Mouse (Mus musculus) C2C12 (cell line): ENCODE results near the gene Cdk5rap2. TPM values are rescaled to one million over a fixed set of nuclear protein-coding genes. Genes with fewer than 3 reads are reported as not detected.

Experiments used
- H3K27me3 ChIP-seq: one replicate; pipeline ENCODE4 v1.6.1; 2011; ENCODE audit not compliant: control insufficient read depth, insufficient read depth, insufficient read length
- H3K36me3 ChIP-seq: one replicate; pipeline ENCODE4 v1.6.1; 2011; ENCODE audit not compliant: control insufficient read depth, insufficient read depth
- H3K4me3 ChIP-seq: one replicate; pipeline ENCODE4 v1.5.1; 2011; ENCODE audit warnings: mild to moderate bottlenecking, control low read depth; ENCODE audit not compliant: poor library complexity, insufficient read depth, severe bottlenecking
- H3K79me2 ChIP-seq: one replicate; pipeline ENCODE4 v1.6.1; 2011; ENCODE audit not compliant: control insufficient read depth, insufficient read depth
- H3K79me3 ChIP-seq: one replicate; pipeline ENCODE4 v1.6.1; 2011; ENCODE audit warnings: low read depth, control low read depth
- H3ac ChIP-seq: one replicate; pipeline ENCODE3; 2011; ENCODE audit warnings: low read depth; ENCODE audit not compliant: control insufficient read depth, insufficient read length
- CEBPB ChIP-seq: IDR thresholded peaks from one replicate; pipeline ENCODE4 v1.6.1; 2011; ENCODE audit warnings: low read depth, mild to moderate bottlenecking, control low read depth, moderate library complexity
- CTCF ChIP-seq: IDR thresholded peaks from one replicate; pipeline ENCODE4 v1.5.1; 2011; ENCODE audit not compliant: control insufficient read depth, insufficient read depth, insufficient read length
- FOSL1 ChIP-seq: IDR thresholded peaks from one replicate; pipeline ENCODE4 v1.8.0; 2011; ENCODE audit warnings: mild to moderate bottlenecking, low read length; ENCODE audit not compliant: poor library complexity, insufficient read depth, severe bottlenecking
- MAX ChIP-seq: IDR thresholded peaks from one replicate; pipeline ENCODE4 v1.6.1; 2011; ENCODE audit warnings: mild to moderate bottlenecking, control low read depth
- MYOD1 ChIP-seq: IDR thresholded peaks from one replicate; pipeline ENCODE4 v1.6.1; 2011; ENCODE audit warnings: low read depth; ENCODE audit not compliant: control insufficient read depth, insufficient read length
- MYOG ChIP-seq: IDR thresholded peaks from one replicate; pipeline ENCODE4 v1.6.1; 2011; ENCODE audit not compliant: control insufficient read depth, insufficient read length; ENCODE audit errors: extremely low read depth
- USF1 ChIP-seq: IDR thresholded peaks from one replicate; pipeline ENCODE4 v1.6.1; 2011; ENCODE audit warnings: low read depth, mild to moderate bottlenecking, control low read depth, moderate library complexity
- polyA plus RNA-seq: library from polyadenylated mRNA; unstranded; fragments of >200 nt; fragmentation: generic; extraction: Trizol; gene quantifications from one replicate; pipeline ENCODE4 v1.2.1, GENCODE M21; 2012; ENCODE audit warnings: missing spikeins

The Cdk5rap2 gene
- polyA plus RNA-seq, 1 experiment: 11.4 TPM

DNA sequence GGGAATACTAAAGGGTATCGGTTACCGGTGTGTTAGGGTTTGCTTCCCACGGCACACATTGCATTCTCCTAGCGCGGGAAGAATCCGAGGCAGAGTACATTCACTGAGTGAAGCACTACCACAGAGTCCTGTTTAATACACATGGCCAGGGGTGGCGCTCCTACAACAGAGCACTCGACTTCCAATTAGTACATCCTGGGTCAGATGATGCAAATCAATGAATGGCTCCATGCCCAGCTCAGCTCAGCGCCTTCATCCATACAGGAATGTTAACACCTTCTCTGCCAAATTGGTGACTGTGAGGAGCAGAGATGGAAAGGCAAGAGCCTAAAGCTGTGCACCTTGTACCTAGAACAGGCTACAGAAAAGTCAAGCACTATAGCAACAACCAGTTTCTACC lies 109.1 kb downstream of the Cdk5rap2 start:
- TF ChIP-seq USF1: no peak
- TF ChIP-seq MAX: no peak
- TF ChIP-seq MYOG: no peak
- no peak for TF ChIP-seq CTCF
- TF ChIP-seq MYOD1: no peak
- no peak for TF ChIP-seq FOSL1
- no peak for TF ChIP-seq CEBPB
- H3ac ChIP-seq: no peak overlapping the region
- H3K27me3 ChIP-seq: no peaks in the 10 kb centered on the region
- H3K4me3 ChIP-seq: no peak overlapping the region
- no peaks in the 10 kb centered on the region for H3K79me2 ChIP-seq
- peaks cover 36% of the 10 kb centered on the region for H3K36me3 ChIP-seq
- no peaks in the 10 kb centered on the region for H3K79me3 ChIP-seq

DNA sequence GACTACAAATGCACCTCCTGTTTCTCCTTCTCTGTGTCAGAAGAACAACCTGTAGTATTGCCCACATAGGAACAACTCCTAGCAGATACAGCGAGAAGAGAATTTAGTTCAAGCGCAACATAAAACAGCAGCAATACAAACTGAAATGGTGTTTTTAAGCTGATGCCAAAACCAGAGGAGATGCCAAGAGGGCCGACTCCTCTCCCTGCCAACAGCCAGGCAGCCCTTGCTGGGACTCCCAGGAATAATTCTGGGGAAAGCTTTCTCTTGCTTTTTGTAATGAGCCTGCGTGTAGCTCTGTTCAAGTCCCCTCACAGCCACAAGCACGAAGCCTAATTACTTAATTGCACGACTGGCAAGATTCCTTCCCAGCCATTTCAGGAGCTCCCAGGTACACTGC lies 120.9 kb downstream of the Cdk5rap2 start:
- H3K79me2 ChIP-seq: no peaks in the 10 kb centered on the region
- peaks cover 2% of the 10 kb centered on the region for H3K79me3 ChIP-seq
- no peaks in the 10 kb centered on the region for H3K27me3 ChIP-seq
- no peak for TF ChIP-seq FOSL1
- TF ChIP-seq MYOD1: no peak
- no peak for TF ChIP-seq MYOG
- no peak for TF ChIP-seq USF1
- TF ChIP-seq CTCF: no peak
- no peak for TF ChIP-seq CEBPB
- TF ChIP-seq MAX: no peak
- H3K4me3 ChIP-seq: no peak overlapping the region
- no peak overlapping the region for H3ac ChIP-seq
- peaks cover 18% of the 10 kb centered on the region for H3K36me3 ChIP-seq

DNA sequence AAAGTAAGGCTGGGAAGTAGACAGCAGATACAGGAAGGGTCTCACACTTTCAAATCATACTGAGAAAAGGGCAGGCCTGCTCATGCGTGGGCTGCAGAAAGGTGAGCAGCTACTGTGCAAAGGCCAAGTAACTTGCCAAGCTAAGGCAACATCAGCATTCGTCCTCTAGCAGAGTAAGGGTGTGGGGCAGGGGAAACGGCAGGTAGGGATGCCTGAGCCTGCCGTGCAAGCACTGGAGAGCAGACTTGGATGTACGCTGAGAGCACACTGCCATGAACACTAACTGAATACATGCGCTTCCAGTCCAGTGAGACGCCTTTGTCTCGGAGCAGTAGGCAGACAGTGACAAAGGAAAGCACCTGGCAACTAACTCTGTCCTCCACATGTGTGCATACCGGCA lies 127.1 kb downstream of the Cdk5rap2 start:
- no peak overlapping the region for H3ac ChIP-seq
- H3K79me2 ChIP-seq: no peaks in the 10 kb centered on the region
- TF ChIP-seq CTCF (no peak), MAX (no peak), MYOD1 (no peak), USF1 (no peak), FOSL1 (no peak), CEBPB (no peak), MYOG (no peak)
- peaks cover 38% of the 10 kb centered on the region for H3K36me3 ChIP-seq
- H3K79me3 ChIP-seq: no peaks in the 10 kb centered on the region
- no peak overlapping the region for H3K4me3 ChIP-seq
- H3K27me3 ChIP-seq: no peaks in the 10 kb centered on the region

DNA sequence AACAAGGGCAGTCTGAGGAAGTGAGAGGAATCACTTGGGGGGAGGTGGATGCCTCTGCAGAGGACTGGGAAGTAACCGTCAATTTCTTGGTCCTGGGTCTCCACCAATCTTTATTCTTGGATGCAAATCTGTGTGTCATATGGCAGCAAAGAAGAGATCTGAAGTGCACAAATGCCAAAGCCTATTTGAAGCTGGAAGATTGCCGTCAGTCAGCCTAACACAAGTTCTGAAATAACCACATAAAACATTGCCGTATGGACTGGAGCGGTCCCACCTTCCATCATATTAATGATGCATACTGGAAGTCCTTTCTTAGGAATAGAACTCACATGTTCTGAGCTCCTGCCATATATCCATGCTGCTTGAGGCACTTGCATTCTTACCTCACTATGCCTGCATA lies 131.4 kb downstream of the Cdk5rap2 start:
- H3ac ChIP-seq: no peak overlapping the region
- H3K79me3 ChIP-seq: no peaks in the 10 kb centered on the region
- no peaks in the 10 kb centered on the region for H3K79me2 ChIP-seq
- no peak overlapping the region for H3K4me3 ChIP-seq
- H3K36me3 ChIP-seq: peaks cover 30% of the 10 kb centered on the region
- no peaks in the 10 kb centered on the region for H3K27me3 ChIP-seq
- TF ChIP-seq USF1 (no peak), MYOG (no peak), MAX (no peak), CTCF (no peak)

DNA sequence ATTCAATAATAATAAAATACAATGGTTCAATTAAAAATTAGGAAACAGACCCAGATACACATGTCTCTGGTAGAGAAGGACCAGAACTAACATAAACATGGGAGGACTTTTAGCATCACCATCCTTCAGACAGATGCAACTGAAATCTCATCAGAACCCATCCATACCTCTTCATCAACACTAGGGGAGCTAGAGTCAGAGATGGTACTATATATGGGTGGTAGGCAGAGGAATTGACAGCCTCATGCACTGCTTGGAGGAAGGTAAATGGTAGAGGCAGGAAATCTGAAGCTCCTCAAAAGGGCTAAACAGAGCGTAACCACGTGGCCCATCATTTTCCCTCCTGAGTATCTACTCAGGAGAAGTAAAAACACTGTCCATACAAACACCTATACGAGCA lies 132.2 kb downstream of the Cdk5rap2 start:
- TF ChIP-seq FOSL1 (no peak), MAX (no peak), CEBPB (no peak), USF1 (no peak), CTCF (no peak), MYOG (no peak), MYOD1 (no peak)
- Histone ChIP-seq H3K79me2 (no peaks in the 10 kb centered on the region), H3K36me3 (peaks cover 27% of the 10 kb centered on the region), H3K79me3 (no peaks in the 10 kb centered on the region), H3ac (no peak overlapping the region), H3K4me3 (no peak overlapping the region), H3K27me3 (no peaks in the 10 kb centered on the region)

DNA sequence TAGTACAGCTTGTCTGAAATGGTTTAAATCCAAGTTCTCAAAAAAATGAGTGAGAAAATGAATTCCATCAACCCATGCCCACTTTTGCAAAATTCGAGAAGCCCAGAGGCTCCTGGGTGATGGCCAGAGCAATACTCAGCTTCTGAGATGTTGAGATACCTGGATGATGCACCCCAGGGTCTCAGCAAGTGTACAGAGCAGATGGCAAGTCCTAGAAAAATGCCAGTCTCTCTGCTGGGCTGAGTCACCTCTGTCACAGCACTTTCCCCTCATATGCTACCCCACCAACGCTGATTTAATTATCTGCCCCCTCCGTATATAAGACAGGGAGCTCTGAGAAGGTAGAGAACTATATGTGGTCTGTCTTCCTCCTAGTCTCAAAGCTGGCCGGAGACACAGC lies 137.3 kb downstream of the Cdk5rap2 start:
- Histone ChIP-seq H3K79me3 (no peaks in the 10 kb centered on the region), H3K36me3 (peaks cover 19% of the 10 kb centered on the region), H3ac (no peak overlapping the region), H3K27me3 (no peaks in the 10 kb centered on the region), H3K4me3 (no peak overlapping the region), H3K79me2 (no peaks in the 10 kb centered on the region)
- TF ChIP-seq CEBPB (no peak), MYOD1 (no peak), USF1 (no peak), FOSL1 (no peak), MAX (no peak), CTCF (no peak), MYOG (no peak)
